Mouse (Mus musculus): ENCODE measurements around the gene Nup93. TPM values are rescaled to one million over a fixed set of nuclear protein-coding genes. Genes with fewer than 3 reads are reported as not detected.

Gene Nup93
- polyA plus RNA-seq, 1 experiment from 2014 or later = 118 TPM

GRCm38 (mm10) chr8:94249836-94250435 is 35.6 kb downstream of the Nup93 start:
- Histone ChIP-seq H3K36me3 (ENCODE audit: control insufficient read depth, insufficient read depth, low read length) (no peaks in the 10 kb centered on the region), H3K4me3 (ENCODE audit: low read depth, low read length) (no peak overlapping the region), H3K27me3 (ENCODE audit: control insufficient read depth, insufficient read depth, low read length) (no peaks in the 10 kb centered on the region), H3K9me3 (ENCODE audit: control insufficient read depth, low read length) (no peaks in the 10 kb centered on the region), H3K4me1 (ENCODE audit: control insufficient read depth, insufficient read depth, low read length) (no peaks in the 10 kb centered on the region), H3K4me2 (no peak overlapping the region), H3K27ac (ENCODE audit: low read depth, low read length) (no peak overlapping the region), H3K9ac (ENCODE audit: low read length) (no peak overlapping the region)
- no peak for ATAC-seq (ENCODE audit: low FRiP score)
- no peak for DNase-seq (ENCODE audit: low spot score, missing footprints)
- 82% methylated on average over 2 of the region's 2 CpGs for WGBS

GRCm38 (mm10) chr8:94258881-94259280 is 44.5 kb downstream of the Nup93 start:
- Histone ChIP-seq H3K9ac (ENCODE audit: low read length) (no peak overlapping the region), H3K4me2 (no peak overlapping the region), H3K9me3 (ENCODE audit: control insufficient read depth, low read length) (no peaks in the 10 kb centered on the region), H3K4me3 (ENCODE audit: low read depth, low read length) (no peak overlapping the region), H3K4me1 (ENCODE audit: control insufficient read depth, insufficient read depth, low read length) (no peaks in the 10 kb centered on the region), H3K36me3 (ENCODE audit: control insufficient read depth, insufficient read depth, low read length) (no peaks in the 10 kb centered on the region), H3K27me3 (ENCODE audit: control insufficient read depth, insufficient read depth, low read length) (no peaks in the 10 kb centered on the region), H3K27ac (ENCODE audit: low read depth, low read length) (no peak overlapping the region)
- ATAC-seq (ENCODE audit: low FRiP score) (no peak), DNase-seq (ENCODE audit: low spot score, missing footprints) (peak; percentile 60)
- 71% methylated on average over 6 of the region's 6 CpGs for WGBS

GRCm38 (mm10) chr8:94262626-94263297 is 48.4 kb downstream of the Nup93 start:
- H3K27me3 ChIP-seq (ENCODE audit: control insufficient read depth, insufficient read depth, low read length) = no peaks in the 10 kb centered on the region
- 79% methylated on average over 3 of the region's 3 CpGs for WGBS
- H3K27ac ChIP-seq (ENCODE audit: low read depth, low read length) = no peak overlapping the region
- H3K9me3 ChIP-seq (ENCODE audit: control insufficient read depth, low read length) = no peaks in the 10 kb centered on the region
- DNase-seq (ENCODE audit: low spot score, missing footprints) = peak; percentile 65
- no peak overlapping the region for H3K9ac ChIP-seq (ENCODE audit: low read length)
- no peaks in the 10 kb centered on the region for H3K36me3 ChIP-seq (ENCODE audit: control insufficient read depth, insufficient read depth, low read length)
- no peaks in the 10 kb centered on the region for H3K4me1 ChIP-seq (ENCODE audit: control insufficient read depth, insufficient read depth, low read length)
- ATAC-seq (ENCODE audit: low FRiP score) = no peak
- no peak overlapping the region for H3K4me3 ChIP-seq (ENCODE audit: low read depth, low read length)
- H3K4me2 ChIP-seq = no peak overlapping the region

GRCm38 (mm10) chr8:94266344-94267191 is 52.2 kb downstream of the Nup93 start:
- H3K4me2 ChIP-seq = peak overlapping the region; percentile 28
- DNase-seq (ENCODE audit: low spot score, missing footprints) = peak; percentile 91
- H3K9ac ChIP-seq (ENCODE audit: low read length) = no peak overlapping the region
- H3K27ac ChIP-seq (ENCODE audit: low read depth, low read length) = no peak overlapping the region
- H3K9me3 ChIP-seq (ENCODE audit: control insufficient read depth, low read length) = no peaks in the 10 kb centered on the region
- H3K36me3 ChIP-seq (ENCODE audit: control insufficient read depth, insufficient read depth, low read length) = no peaks in the 10 kb centered on the region
- H3K4me1 ChIP-seq (ENCODE audit: control insufficient read depth, insufficient read depth, low read length) = no peaks in the 10 kb centered on the region
- WGBS = 35% methylated on average over 10 of the region's 10 CpGs
- H3K4me3 ChIP-seq (ENCODE audit: low read depth, low read length) = 0 out of 2 replicates have a peak overlapping the region, but pooled peaks have one; percentile 3
- no peak for ATAC-seq (ENCODE audit: low FRiP score)
- no peaks in the 10 kb centered on the region for H3K27me3 ChIP-seq (ENCODE audit: control insufficient read depth, insufficient read depth, low read length)

- no peaks in the 10 kb centered on the region for H3K9me3 ChIP-seq (ENCODE audit: control insufficient read depth, low read length)
- no peak overlapping the region for H3K4me2 ChIP-seq
- no peaks in the 10 kb centered on the region for H3K27me3 ChIP-seq (ENCODE audit: control insufficient read depth, insufficient read depth, low read length)
- H3K27ac ChIP-seq (ENCODE audit: low read depth, low read length) = no peak overlapping the region
- ATAC-seq (ENCODE audit: low FRiP score) (no peak), DNase-seq (ENCODE audit: low spot score, missing footprints) (peak; percentile 75)
- 0 out of 2 replicates have a peak overlapping the region, but pooled peaks have one; percentile 6 for H3K9ac ChIP-seq (ENCODE audit: low read length)
- H3K4me3 ChIP-seq (ENCODE audit: low read depth, low read length) = no peak overlapping the region
- 70% methylated on average over 3 of the region's 3 CpGs for WGBS
- no peaks in the 10 kb centered on the region for H3K36me3 ChIP-seq (ENCODE audit: control insufficient read depth, insufficient read depth, low read length)
- H3K4me1 ChIP-seq (ENCODE audit: control insufficient read depth, insufficient read depth, low read length) = no peaks in the 10 kb centered on the region
Measured at GRCm38 (mm10) chr8:94268359-94268890, 54.1 kb downstream of the Nup93 start.

GRCm38 (mm10) chr8:94270309-94270708 is 55.9 kb downstream of the Nup93 start:
- H3K9ac ChIP-seq (ENCODE audit: low read length) = no peak overlapping the region
- H3K4me1 ChIP-seq (ENCODE audit: control insufficient read depth, insufficient read depth, low read length) = no peaks in the 10 kb centered on the region
- H3K4me3 ChIP-seq (ENCODE audit: low read depth, low read length) = no peak overlapping the region
- H3K9me3 ChIP-seq (ENCODE audit: control insufficient read depth, low read length) = no peaks in the 10 kb centered on the region
- H3K27ac ChIP-seq (ENCODE audit: low read depth, low read length) = no peak overlapping the region
- H3K4me2 ChIP-seq = no peak overlapping the region
- ATAC-seq (ENCODE audit: low FRiP score) (no peak), DNase-seq (ENCODE audit: low spot score, missing footprints) (no peak)
- no peaks in the 10 kb centered on the region for H3K36me3 ChIP-seq (ENCODE audit: control insufficient read depth, insufficient read depth, low read length)
- 96% methylated on average over 7 of the region's 7 CpGs for WGBS
- no peaks in the 10 kb centered on the region for H3K27me3 ChIP-seq (ENCODE audit: control insufficient read depth, insufficient read depth, low read length)

- Histone ChIP-seq H3K9me3 (ENCODE audit: control insufficient read depth, low read length) (no peaks in the 10 kb centered on the region), H3K4me2 (no peak overlapping the region), H3K4me1 (ENCODE audit: control insufficient read depth, insufficient read depth, low read length) (no peaks in the 10 kb centered on the region), H3K9ac (ENCODE audit: low read length) (no peak overlapping the region), H3K36me3 (ENCODE audit: control insufficient read depth, insufficient read depth, low read length) (no peaks in the 10 kb centered on the region), H3K4me3 (ENCODE audit: low read depth, low read length) (no peak overlapping the region), H3K27ac (ENCODE audit: low read depth, low read length) (no peak overlapping the region), H3K27me3 (ENCODE audit: control insufficient read depth, insufficient read depth, low read length) (no peaks in the 10 kb centered on the region)
- WGBS = 81% methylated on average over 7 of the region's 7 CpGs
- ATAC-seq (ENCODE audit: low FRiP score) (no peak), DNase-seq (ENCODE audit: low spot score, missing footprints) (no peak)
Measured at GRCm38 (mm10) chr8:94271102-94271501, 56.7 kb downstream of the Nup93 start.

- H3K4me3 ChIP-seq (ENCODE audit: low read depth, low read length) = no peak overlapping the region
- no peak overlapping the region for H3K4me2 ChIP-seq
- H3K27ac ChIP-seq (ENCODE audit: low read depth, low read length) = no peak overlapping the region
- H3K4me1 ChIP-seq (ENCODE audit: control insufficient read depth, insufficient read depth, low read length) = no peaks in the 10 kb centered on the region
- no peaks in the 10 kb centered on the region for H3K9me3 ChIP-seq (ENCODE audit: control insufficient read depth, low read length)
- no peaks in the 10 kb centered on the region for H3K36me3 ChIP-seq (ENCODE audit: control insufficient read depth, insufficient read depth, low read length)
- no peak for DNase-seq (ENCODE audit: low spot score, missing footprints)
- ATAC-seq (ENCODE audit: low FRiP score) = no peak
- no peak overlapping the region for H3K9ac ChIP-seq (ENCODE audit: low read length)
- H3K27me3 ChIP-seq (ENCODE audit: control insufficient read depth, insufficient read depth, low read length) = no peaks in the 10 kb centered on the region
- WGBS = 77% methylated on average over 3 of the region's 3 CpGs
Measured at GRCm38 (mm10) chr8:94272612-94273011, 58.2 kb downstream of the Nup93 start.
